In the genomic region with DNA sequence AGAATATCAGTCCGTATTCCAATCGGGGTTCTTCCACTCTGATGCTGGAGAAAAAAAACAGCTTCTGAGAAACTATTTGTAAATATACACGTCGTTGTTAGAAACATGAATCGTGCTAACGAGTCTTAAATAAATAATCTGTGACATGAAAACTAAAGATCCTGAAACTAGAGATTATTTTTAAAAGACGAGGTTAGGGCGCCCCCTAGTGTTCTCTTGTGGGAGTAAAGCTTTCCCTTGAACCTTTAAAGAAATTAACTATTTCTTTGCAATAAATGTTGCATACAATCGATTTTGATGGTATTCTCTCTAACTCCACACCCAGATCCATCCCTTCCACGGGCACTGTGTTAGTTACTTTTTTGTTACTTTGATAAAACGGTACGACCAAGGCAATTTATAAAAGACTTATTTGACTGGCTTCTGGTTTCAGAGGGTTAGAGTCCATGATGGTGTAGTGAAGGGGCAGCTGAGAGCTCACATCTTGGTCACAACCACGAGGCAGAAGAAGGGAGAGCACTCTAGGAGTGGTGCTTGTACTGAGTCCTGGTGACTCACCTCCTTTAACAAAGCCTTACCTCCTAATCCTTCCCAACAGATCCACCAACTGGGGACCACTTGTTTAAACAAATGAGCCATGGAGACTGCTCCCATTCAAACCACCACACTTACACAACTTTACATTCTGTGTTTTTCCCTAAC, we compare ENCODE assay signal across 8 mouse cellular contexts. TPM values are rescaled to one million over a fixed set of nuclear protein-coding genes. Genes with fewer than 3 reads are reported as not detected.
DNase-seq lines count a peak whose midpoint lies in the region.

No protein-coding gene starts in this region.

- no peaks in the 10 kb centered on the region for H3K36me3 ChIP-seq in heart, embryonic 10.5 days
- no peaks in the 10 kb centered on the region for H3K36me3 ChIP-seq in forebrain, embryonic 10.5 days (replicated peaks)

- no peaks in the 10 kb centered on the region for H3K9me3 ChIP-seq in heart, embryonic 10.5 days
- no peaks in the 10 kb centered on the region for H3K9me3 ChIP-seq in forebrain, embryonic 10.5 days

- H3K27me3 ChIP-seq in heart, embryonic 10.5 days (ENCODE audit: insufficient read depth, poor library complexity, severe bottlenecking), result no peaks in the 10 kb centered on the region
- H3K27me3 ChIP-seq in forebrain, embryonic 10.5 days (ENCODE audit: poor library complexity, severe bottlenecking), result no peaks in the 10 kb centered on the region

- peak; percentile 12 to 77 for DNase-seq in heart, adult 18-20 months
- DNase-seq in heart, embryonic 10.5 days (ENCODE audit: low spot score), result no peak
- peak; percentile 77 for DNase-seq in A20 (ENCODE audit: low read depth, low spot score)
- DNase-seq in adrenal gland, adult 2 months, result peak; percentile 15
- peak; percentile 37 for DNase-seq in forebrain, embryonic 10.5 days (ENCODE audit: extremely low spot score, low spot score)
- DNase-seq in kidney, postnatal 10 days, result peak; percentile 62
- peak; percentile 43 for DNase-seq in mesoderm, embryonic 11.5 days (ENCODE audit: low read depth, low spot score)
- peak; percentile 30 to 77 for DNase-seq in spleen, postnatal 4 days (ENCODE audit: low spot score in 2 of 2)

- H3K27ac ChIP-seq in heart, embryonic 10.5 days, result no peak overlapping the region
- H3K27ac ChIP-seq in forebrain, embryonic 10.5 days, result no peak overlapping the region

- WGBS in heart, embryonic 10.5 days, result 16% methylated on average over 13 of the region's 13 CpGs
- 21% methylated on average over 13 of the region's 13 CpGs for whole genome bisulfite sequencing in forebrain, embryonic 10.5 days

- no peaks in the 10 kb centered on the region for H3K4me1 ChIP-seq in heart, embryonic 10.5 days
- peaks cover 5% of the 10 kb centered on the region for H3K4me1 ChIP-seq in forebrain, embryonic 10.5 days

- no peak overlapping the region for H3K4me3 ChIP-seq in heart, embryonic 10.5 days
- no peak overlapping the region for H3K4me3 ChIP-seq in forebrain, embryonic 10.5 days

RNA-seq across cellular contexts. Expression of a gene that starts 24.4 kb away (rescaled TPM):
- under 1 TPM; 0.17 to 0.31 TPM for total RNA-seq in heart, adult 18-20 months (2021)
- polyA plus RNA-seq in heart, embryonic 10.5 days (2016; fragmentation: Nextera tagmentation; extraction: Ambion mirVana), result 0.42 and 0.89 TPM in 2 replicates
- total RNA-seq in adrenal gland, adult 2 months (2021), result under 1 TPM in 1 of 2 experiments, not detected in 1; 0.35 TPM
- polyA plus RNA-seq in adrenal gland, adult 2 months (2012; rRNA removed), result 0.04 TPM in 1 of 2 replicates, not detected in the other
- polyA plus RNA-seq in forebrain, embryonic 10.5 days (2016; fragmentation: Nextera tagmentation; extraction: Ambion mirVana), result 0.09 and 0.20 TPM in 2 replicates
